Mouse (Mus musculus) heart, embryonic 16.5 days (tissue): ENCODE results near the gene Htr3a. TPM values are rescaled to one million over a fixed set of nuclear protein-coding genes. Genes with fewer than 3 reads are reported as not detected.

ENCODE experiments used
- ATAC-seq: fragments of 200-750 bp; cut with Nextera tagmentation; replicated peaks from 2 replicates; pipeline ENCODE4 v1.8.0; 2017; ENCODE audit warnings: moderate number of reproducible peaks; ENCODE audit not compliant: insufficient read depth, low FRiP score; ENCODE audit errors: extremely low read depth
- H3K27ac ChIP-seq: fragments of 300-500 bp; sonication (generic); 2 replicates; pipeline ENCODE4 v1.5.1; 2014; ENCODE audit warnings: mild to moderate bottlenecking, low read length, control low read depth, moderate library complexity
- H3K27me3 ChIP-seq: fragments of 300-500 bp; sonication (generic); 2 replicates; pipeline ENCODE4 v1.6.1; 2014; ENCODE audit warnings: low read length, mixed read lengths; ENCODE audit not compliant: control insufficient read depth, insufficient read depth
- H3K36me3 ChIP-seq: fragments of 300-500 bp; sonication (generic); 2 replicates; pipeline ENCODE4 v1.6.1; 2014; ENCODE audit not compliant: control insufficient read depth, insufficient read depth
- H3K4me1 ChIP-seq: fragments of 300-500 bp; sonication (generic); 2 replicates; pipeline ENCODE4 v1.6.1; 2014; ENCODE audit warnings: low read length, mixed read lengths; ENCODE audit not compliant: control insufficient read depth, insufficient read depth
- H3K4me2 ChIP-seq: fragments of 300-500 bp; sonication (generic); 2 replicates; pipeline ENCODE4 v1.6.1; 2014; ENCODE audit warnings: low read depth, mild to moderate bottlenecking, control low read depth, low read length
- H3K4me3 ChIP-seq: fragments of 300-500 bp; sonication (generic); 2 replicates; pipeline ENCODE4 v1.5.1; 2014; ENCODE audit warnings: mild to moderate bottlenecking, control low read depth, low read length
- H3K9ac ChIP-seq: fragments of 300-500 bp; sonication (generic); 2 replicates; pipeline ENCODE4 v1.6.1; 2014; ENCODE audit warnings: low read length, control low read depth
- H3K9me3 ChIP-seq: fragments of 300-500 bp; sonication (generic); replicated peaks from 2 replicates; pipeline ENCODE4 v1.6.1; 2016; ENCODE audit warnings: low read length; ENCODE audit not compliant: control insufficient read depth
- WGBS: fragments of 180-500 bp; shearing (Covaris S2); extraction: QIAGEN DNeasy Blood & Tissue Kit; methylation state at CpG from one replicate; pipeline ENCODE4 v1.1.7; 2014; 5-methylcytosine and 5-hydroxymethylcytosine counted together
- polyA plus RNA-seq: library from polyadenylated mRNA; unstranded; fragments of >200 nt; fragmentation: Nextera tagmentation; extraction: Ambion mirVana; gene quantifications from 2 replicates; pipeline ENCODE4 v1.2.1, GENCODE M21; 2015

Htr3a gene
- 1.0 and 1.8 TPM in 2 replicates for polyA plus RNA-seq

DNA sequence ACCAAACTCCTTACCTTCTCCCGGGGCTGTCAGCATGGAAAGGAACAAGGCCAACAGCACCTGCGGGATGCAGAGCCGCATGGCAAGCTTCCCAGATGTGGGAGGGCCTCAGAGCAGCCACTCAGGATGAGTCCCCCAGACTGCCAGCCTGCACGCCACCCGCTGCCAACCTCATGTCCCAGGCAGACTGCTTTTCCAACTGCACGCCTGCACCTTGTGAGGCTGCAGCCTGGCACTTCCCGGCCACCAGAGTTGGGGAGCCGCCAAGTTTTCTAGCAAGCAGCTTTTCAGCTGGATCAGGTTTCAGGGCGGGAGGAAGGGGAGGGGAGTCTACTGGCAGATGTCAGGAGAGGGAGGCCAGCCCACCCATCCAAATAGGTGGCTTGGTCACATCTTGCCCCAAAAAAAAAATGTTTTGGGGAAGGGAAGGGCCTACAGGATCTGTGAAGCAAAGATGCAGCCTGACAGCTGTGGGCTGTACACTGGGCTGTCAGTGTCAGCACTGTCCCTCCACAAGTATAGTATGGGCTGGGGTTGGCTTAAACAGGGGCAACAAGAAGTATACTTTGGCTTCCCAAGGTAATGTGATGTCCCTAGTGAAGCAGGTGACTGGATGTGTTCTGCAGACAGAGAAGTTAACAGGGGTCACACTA lies at the start of gene Htr3a:
Gene Htr3a, minus strand, starts transcription at position 215 of the 653 bp plus-strand sequence.
- Histone ChIP-seq H3K4me2 (0 out of 2 replicates have a peak within 1 kb of the TSS, but pooled peaks have one; percentile 2), H3K9ac (no peak within 1 kb of the TSS), H3K4me3 (no peak within 1 kb of the TSS), H3K27ac (peak within 1 kb of the TSS; percentile 40; the same call in 1 of the 2 replicates), H3K4me1 (peaks cover 8% of the 10 kb centered on the region), H3K27me3 (peaks cover 7% of the 10 kb centered on the region; the same call in 1 of the 2 replicates), H3K36me3 (no peaks in the 10 kb centered on the region), H3K9me3 (no peaks in the 10 kb centered on the region)
- WGBS = 1% methylated on average over 9 of the region's 9 CpGs
- peak; percentile 89 for ATAC-seq

DNA sequence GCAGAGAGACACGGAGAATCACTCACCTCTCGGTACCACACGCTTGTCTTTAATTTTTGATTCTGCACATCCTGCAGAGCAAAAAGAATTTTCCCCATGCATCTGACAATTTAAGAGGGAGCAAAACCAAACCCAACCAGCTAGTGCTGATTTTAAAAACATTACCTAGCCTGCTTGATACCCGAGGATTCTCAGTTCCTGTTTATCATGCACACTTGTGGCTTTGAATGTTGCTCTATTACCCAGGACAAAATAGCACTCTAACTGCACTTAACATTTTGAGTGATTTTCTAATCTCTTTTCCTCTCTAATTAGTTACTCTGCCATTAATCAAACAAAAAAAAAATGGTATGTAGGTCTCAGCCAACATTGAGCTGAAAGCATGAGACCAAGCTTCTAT lies 36.7 kb upstream of the Htr3a start:
- Histone ChIP-seq H3K4me2 (no peak overlapping the region), H3K9me3 (no peaks in the 10 kb centered on the region), H3K4me1 (peaks cover 5% of the 10 kb centered on the region), H3K27ac (no peak overlapping the region), H3K27me3 (no peaks in the 10 kb centered on the region), H3K36me3 (no peaks in the 10 kb centered on the region), H3K4me3 (no peak overlapping the region), H3K9ac (no peak overlapping the region)
- WGBS = 82% methylated on average over 4 of the region's 4 CpGs
- no peak for ATAC-seq

DNA sequence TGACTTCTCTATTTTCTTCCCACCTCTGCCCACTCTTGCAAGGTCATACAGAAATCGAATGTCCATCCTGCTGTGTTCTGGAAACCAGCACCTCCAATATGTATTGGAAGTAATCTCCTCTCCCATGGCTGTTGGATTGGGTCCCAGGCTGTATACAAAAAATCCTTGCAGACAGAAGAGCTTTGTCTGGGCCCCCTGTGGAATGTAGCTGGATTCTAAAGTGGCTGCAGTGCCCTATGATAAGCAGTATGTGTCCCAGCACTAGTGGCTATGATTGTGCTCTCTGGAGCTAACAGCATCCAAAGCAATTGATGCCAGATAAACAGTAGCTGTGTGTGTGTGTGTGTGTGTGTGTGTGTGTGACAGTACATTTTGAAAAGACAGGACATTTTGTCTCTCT lies 31.4 kb upstream of the Htr3a start:
- peak overlapping the region; percentile 77 for H3K27ac ChIP-seq
- H3K36me3 ChIP-seq = no peaks in the 10 kb centered on the region
- H3K27me3 ChIP-seq = no peaks in the 10 kb centered on the region
- H3K9me3 ChIP-seq = no peaks in the 10 kb centered on the region
- peak overlapping the region; percentile 22 for H3K4me2 ChIP-seq
- H3K9ac ChIP-seq = no peak overlapping the region
- no peak overlapping the region for H3K4me3 ChIP-seq
- peak; percentile 87 for ATAC-seq
- peaks cover 12% of the 10 kb centered on the region for H3K4me1 ChIP-seq
- 13% methylated on average over 1 of the region's 1 CpGs for WGBS

DNA sequence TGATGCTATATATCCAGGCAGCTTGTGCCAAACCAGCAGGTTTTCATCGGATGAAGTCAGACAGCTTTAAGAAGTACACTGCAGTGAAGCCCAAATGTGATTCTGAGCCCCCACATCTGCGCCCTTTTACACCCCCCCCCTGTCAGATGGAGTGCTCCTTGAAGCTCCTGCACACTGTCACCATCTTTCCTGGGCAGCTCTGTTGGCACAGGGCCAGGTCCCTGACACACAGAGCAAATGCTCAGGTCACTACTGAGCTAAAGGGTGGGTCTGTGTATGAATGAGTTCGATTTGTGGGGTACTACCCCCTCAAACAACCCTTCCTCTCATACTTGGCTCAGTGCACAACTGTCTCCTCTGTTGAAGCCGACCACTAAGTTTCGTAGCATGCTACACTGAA lies 18.5 kb upstream of the Htr3a start:
- Histone ChIP-seq H3K9me3 (no peaks in the 10 kb centered on the region), H3K27ac (no peak overlapping the region), H3K4me3 (no peak overlapping the region), H3K4me2 (no peak overlapping the region), H3K27me3 (peaks cover 10% of the 10 kb centered on the region), H3K36me3 (no peaks in the 10 kb centered on the region), H3K9ac (no peak overlapping the region), H3K4me1 (no peaks in the 10 kb centered on the region)
- ATAC-seq = no peak
- 54% methylated on average over 5 of the region's 5 CpGs for WGBS

DNA sequence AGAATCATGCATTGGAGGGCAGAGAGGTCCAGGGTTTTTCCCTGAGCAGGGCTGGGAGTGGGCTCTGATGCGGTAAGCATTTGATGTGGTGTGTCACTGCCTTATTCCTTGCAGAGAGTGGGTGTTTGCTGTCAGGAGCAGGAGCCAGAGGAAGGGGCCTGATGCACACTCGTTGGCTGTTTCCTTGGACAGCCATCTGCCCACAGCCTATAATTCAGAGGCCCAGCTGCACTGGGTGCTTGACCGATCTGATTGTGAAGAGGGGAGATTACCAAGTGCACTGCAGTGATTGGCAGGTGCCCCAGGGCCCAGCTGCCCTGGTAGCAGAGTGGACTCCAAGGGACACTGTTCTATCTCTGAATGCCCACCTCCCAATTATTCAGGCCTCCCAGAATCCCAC lies 17.9 kb upstream of the Htr3a start:
- peaks cover 10% of the 10 kb centered on the region for H3K27me3 ChIP-seq
- no peak overlapping the region for H3K27ac ChIP-seq
- no peaks in the 10 kb centered on the region for H3K36me3 ChIP-seq
- H3K4me3 ChIP-seq = no peak overlapping the region
- H3K4me1 ChIP-seq = no peaks in the 10 kb centered on the region
- no peak overlapping the region for H3K4me2 ChIP-seq
- WGBS = 50% methylated on average over 3 of the region's 3 CpGs
- ATAC-seq = no peak
- H3K9ac ChIP-seq = no peak overlapping the region
- no peaks in the 10 kb centered on the region for H3K9me3 ChIP-seq

DNA sequence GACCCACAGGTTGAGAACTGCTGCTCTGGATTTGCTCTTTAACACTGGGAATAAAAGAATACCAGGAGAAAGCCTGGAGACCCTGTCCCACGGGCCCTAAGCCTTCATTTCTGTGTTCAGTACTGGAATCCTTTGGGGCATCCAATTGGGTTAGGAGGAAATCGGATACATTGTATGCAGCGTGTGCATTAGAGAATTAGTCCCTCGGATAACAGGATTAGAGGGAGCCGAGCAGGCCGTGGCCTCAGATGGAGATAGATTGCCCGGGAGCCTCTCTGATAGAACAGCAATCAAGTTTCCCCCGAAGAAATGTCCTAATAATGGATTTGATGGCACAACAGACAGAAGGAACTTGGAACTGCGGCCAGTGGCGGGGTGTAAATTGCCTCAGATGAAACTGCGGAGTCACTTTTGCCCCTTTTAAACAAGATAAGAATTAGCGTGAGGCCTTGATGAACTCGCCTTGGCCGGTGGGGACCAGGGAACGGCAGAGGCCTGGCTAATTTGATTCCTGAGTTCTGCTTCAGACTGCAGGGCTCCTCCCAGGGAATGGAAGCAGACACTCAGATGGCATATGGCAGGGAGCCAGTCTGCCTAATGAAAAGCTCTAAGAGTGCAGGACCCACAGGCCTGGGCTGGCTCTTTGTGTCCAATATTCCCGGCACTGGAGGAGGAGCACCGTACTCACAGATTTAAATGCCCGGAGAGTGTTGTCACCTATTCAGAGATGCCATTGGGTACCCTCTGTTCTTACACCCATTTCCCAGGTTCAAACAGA lies 5.3 kb upstream of the Htr3a start:
- no peaks in the 10 kb centered on the region for H3K36me3 ChIP-seq
- no peak overlapping the region for H3K4me3 ChIP-seq
- H3K9ac ChIP-seq = no peak overlapping the region
- no peak overlapping the region for H3K4me2 ChIP-seq
- no peaks in the 10 kb centered on the region for H3K9me3 ChIP-seq
- WGBS = 62% methylated on average over 18 of the region's 18 CpGs
- ATAC-seq = no peak
- no peak overlapping the region for H3K27ac ChIP-seq
- no peaks in the 10 kb centered on the region; the same call in 1 of the 2 replicates for H3K27me3 ChIP-seq
- H3K4me1 ChIP-seq = 0 out of 2 replicates have a peak, but pooled peaks cover 2% of the 10 kb centered on the region

DNA sequence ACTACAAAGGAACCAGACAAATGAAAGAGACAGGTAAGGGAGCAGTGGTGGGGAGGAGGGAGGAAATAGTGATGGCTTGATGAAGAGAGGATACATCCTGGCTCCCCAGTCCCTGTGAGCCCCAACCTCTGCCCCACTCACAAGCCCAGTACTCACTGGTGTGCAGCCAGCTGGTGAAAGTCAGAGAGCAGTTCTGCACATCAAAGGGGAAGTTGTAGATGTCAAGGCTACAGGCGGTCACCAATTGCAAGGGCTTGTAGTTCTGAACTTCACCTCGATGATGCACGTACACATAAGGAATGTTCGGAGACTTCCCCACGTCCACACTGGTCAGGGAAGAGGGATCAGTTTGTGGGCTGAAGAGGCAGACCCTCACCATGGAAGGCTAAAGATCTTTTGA lies 6.5 kb downstream of the Htr3a start:
- H3K4me3 ChIP-seq = no peak overlapping the region
- no peak overlapping the region for H3K9ac ChIP-seq
- no peak for ATAC-seq
- H3K4me1 ChIP-seq = no peaks in the 10 kb centered on the region
- no peaks in the 10 kb centered on the region for H3K36me3 ChIP-seq
- H3K4me2 ChIP-seq = no peak overlapping the region
- WGBS = 75% methylated on average over 5 of the region's 5 CpGs
- H3K27ac ChIP-seq = no peak overlapping the region
- H3K27me3 ChIP-seq = peaks cover 4% of the 10 kb centered on the region; the same call in 1 of the 2 replicates
- H3K9me3 ChIP-seq = no peaks in the 10 kb centered on the region

DNA sequence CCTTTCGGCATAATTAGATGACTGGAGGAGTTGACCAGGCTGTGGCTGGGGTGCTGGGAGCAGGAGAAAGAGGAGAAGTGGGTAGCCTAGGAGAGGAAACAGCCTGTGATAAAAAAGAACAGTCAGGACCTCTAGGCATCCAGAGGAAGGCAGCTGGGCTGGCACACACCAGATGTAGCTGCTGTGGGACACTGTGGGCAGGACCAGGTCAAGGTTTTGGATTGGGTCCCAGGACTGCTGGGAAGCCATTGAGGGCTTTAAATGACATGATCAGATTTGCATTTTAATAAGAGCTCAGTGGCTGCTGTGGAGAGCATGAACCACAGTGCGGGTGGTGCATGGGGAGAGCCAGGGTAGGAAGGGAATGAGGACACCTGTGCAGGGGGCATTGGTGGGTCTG lies 7.1 kb downstream of the Htr3a start:
- Histone ChIP-seq H3K27ac (no peak overlapping the region), H3K4me1 (no peaks in the 10 kb centered on the region), H3K36me3 (no peaks in the 10 kb centered on the region), H3K4me2 (no peak overlapping the region), H3K9ac (no peak overlapping the region), H3K4me3 (no peak overlapping the region), H3K27me3 (no peaks in the 10 kb centered on the region; the same call in 1 of the 2 replicates), H3K9me3 (no peaks in the 10 kb centered on the region)
- 64% methylated on average over 2 of the region's 2 CpGs for WGBS
- no peak for ATAC-seq

DNA sequence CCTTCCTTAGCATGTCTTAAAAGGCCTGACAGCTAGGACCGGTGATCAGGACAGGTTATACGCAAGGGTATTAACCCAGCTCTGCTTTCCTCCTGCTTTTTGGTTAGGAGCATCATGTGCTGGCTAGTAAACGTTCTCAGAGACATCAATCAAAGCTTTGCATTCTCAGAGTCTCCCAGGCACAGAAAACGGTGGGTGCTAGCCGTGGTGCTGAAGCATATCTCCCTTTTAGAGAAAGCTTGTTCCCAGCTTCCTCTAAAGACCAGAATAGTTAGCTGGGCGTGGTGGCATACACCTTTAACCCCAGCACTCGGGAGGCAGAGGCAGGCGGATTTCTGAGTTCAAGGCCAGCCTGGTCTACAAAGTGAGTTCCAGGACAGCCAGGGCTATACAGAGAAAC lies 12.3 kb downstream of the Htr3a start:
- H3K4me2 ChIP-seq = no peak overlapping the region
- no peak overlapping the region for H3K9ac ChIP-seq
- H3K27me3 ChIP-seq = peaks cover 23% of the 10 kb centered on the region
- no peaks in the 10 kb centered on the region for H3K36me3 ChIP-seq
- H3K27ac ChIP-seq = no peak overlapping the region
- H3K4me1 ChIP-seq = no peaks in the 10 kb centered on the region
- H3K9me3 ChIP-seq = no peaks in the 10 kb centered on the region
- H3K4me3 ChIP-seq = no peak overlapping the region
- ATAC-seq = no peak
- 18% methylated on average over 8 of the region's 8 CpGs for WGBS
